Mouse (Mus musculus) erythroblast, adult 5-6 weeks (primary cell): ENCODE results near the gene Tnfrsf19. TPM values are rescaled to one million over a fixed set of nuclear protein-coding genes. Genes with fewer than 3 reads are reported as not detected.

ENCODE experiments used
- ATAC-seq: replicated peaks from 2 replicates; pipeline ENCODE4 v1.8.0; 2016; ENCODE audit warnings: moderate number of reproducible peaks, mild to moderate bottlenecking, moderate TSS enrichment, inconsistent platforms; ENCODE audit not compliant: poor library complexity, low FRiP score, severe bottlenecking
- total RNA-seq, 2 experiments: library from RNA; stranded (forward) in 1 of 2; stranded (reverse) in 1 of 2; fragments of 150-400 nt in 1 of 2; fragments of 200-764, 138-1000 nt in 1 of 2; gene quantifications; 2 replicates each; pipeline versions ENCODE4 v1.2.3 to v1.2.4; 2015 to 2017; ENCODE audit warnings: low replicate concordance in 2 of 2

Tnfrsf19 gene
- total RNA-seq (2015; ENCODE audit: low replicate concordance) = 0.19 TPM in 1 of 2 replicates, not detected in the other
- total RNA-seq (2017; ENCODE audit: low replicate concordance) = 0.14 and 0.17 TPM in 2 replicates

- no peak for ATAC-seq
Observed at GRCm38 (mm10) chr14:61046091-61046681, at the start of gene Tnfrsf19. Tnfrsf19 (minus strand) TSS chr14:61046490.

DNA sequence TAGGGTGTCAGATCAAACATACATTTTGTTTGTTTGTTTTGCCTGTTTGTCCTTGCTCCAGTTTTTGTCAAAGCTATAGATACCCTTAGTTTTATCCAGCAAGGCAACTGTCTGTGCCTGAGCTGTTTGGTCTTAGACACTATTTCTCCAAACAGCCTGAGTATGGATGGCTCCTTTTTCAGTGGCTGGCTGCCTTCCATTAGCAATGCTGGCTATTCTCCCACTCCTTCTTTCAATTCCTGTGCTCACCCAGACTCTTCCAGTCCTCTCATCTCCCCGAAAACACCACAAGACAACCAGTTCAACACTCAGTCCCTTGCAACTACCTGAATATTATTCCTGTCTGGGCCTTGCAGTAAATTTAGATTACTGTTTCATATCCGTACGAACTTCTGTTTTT, 45.8 kb upstream of the Tnfrsf19 start:
- no peak for ATAC-seq

GRCm38 (mm10) chr14:61090955-61091354, 44.7 kb upstream of the Tnfrsf19 start:
- ATAC-seq = no peak

DNA sequence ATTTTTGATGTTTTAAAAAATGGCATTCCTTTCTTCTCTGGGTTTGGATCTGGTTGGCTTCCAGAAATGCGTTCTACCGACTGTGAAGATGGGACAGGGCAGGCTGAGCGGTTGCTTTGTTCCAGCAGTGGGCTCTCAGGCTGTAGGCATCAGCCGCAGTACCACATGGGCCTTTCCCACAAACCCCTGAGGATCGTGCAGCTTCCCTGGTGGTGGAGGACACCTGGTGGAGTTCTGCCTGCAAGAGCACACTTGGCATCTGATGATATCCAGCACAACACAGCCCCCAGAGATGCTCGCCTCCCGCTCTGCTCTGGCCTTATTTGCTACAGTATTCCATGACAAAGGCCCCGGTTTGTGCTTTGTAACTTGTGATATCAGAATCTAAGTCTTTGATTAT, 41.9 kb upstream of the Tnfrsf19 start:
- no peak for ATAC-seq

DNA sequence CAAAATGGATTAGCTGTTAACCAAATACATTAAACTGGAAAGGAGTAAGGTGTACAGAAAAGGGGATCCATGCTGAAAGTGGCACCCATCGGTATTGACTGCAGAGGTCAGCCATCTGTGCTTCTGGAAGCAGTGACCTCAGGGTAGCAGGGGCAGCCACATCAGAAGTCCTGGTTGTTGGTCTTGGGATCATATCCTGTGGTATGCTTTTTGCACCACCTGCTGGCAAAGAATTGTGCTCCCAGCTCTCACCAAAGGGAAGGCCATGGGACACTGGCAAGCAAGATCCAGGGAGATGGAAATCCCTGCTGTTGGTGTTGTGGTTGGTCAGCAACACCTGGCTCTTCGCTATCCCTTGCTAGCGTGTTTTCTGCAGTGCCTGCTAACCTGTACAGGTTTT, 39.0 kb upstream of the Tnfrsf19 start:
- ATAC-seq = no peak

GRCm38 (mm10) chr14:61069555-61069954, 23.3 kb upstream of the Tnfrsf19 start:
- ATAC-seq = no peak

- ATAC-seq = no peak
Observed at GRCm38 (mm10) chr14:61061729-61062128, 15.4 kb upstream of the Tnfrsf19 start.

DNA sequence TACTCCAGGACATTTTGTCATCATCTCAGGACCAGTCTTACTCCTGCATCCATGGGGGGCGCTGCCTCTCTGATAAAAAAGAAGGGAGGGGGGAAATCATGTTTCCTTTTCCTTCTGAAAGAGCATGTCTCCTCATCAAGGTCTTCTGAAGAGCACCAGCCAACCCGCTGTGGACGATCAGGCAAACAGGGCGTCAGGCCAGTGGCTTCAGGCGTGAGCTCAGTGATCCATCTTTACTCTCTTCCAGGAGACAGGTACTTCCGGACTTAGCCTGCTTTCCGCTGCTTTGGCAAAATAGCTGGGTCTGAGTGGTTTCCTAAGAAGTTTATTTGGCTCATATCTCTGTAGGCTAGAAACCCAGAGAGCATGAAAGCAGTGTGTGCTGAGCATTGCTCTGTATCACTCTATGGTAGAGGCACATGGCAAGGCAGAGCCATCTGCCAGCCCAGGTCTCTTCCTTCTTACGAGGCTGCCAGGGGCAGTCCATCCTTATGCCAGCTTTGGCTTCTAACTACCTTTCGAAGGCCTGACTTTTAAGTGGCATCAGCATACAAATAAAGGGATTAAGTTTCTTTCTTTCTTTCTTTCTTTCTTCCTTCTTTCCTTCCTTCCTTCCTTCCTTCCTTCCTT, 13.1 kb upstream of the Tnfrsf19 start:
- ATAC-seq = no peak

GRCm38 (mm10) chr14:61056962-61057361, 10.7 kb upstream of the Tnfrsf19 start:
- ATAC-seq = no peak

DNA sequence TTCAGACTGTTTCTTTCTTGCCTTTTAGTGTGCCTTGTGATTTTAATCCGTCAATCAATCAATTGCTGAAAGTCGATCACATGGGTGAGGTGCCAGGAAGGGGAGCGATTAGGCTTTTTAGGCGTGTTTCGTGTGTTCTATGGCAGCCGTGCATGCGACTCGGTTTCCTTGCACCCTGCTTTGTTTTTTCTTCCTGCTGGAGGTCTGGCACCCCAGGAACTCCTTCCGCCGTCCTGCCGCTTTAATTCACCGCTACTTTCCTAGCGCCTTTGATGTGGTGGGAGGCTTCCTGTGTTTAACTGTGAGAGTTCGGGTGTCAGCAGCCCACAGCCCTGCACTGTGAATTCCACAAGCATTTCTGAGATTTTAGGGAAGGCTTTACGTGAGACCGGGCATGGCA, 10.2 kb upstream of the Tnfrsf19 start:
- no peak for ATAC-seq

GRCm38 (mm10) chr14:61055864-61056263, 9.6 kb upstream of the Tnfrsf19 start:
- ATAC-seq = no peak

- no peak for ATAC-seq
Observed at GRCm38 (mm10) chr14:61052163-61052562, 5.9 kb upstream of the Tnfrsf19 start.

GRCm38 (mm10) chr14:61045446-61046090, 722 bp downstream of the Tnfrsf19 start:
- no peak for ATAC-seq

GRCm38 (mm10) chr14:61044316-61044715, 2.0 kb downstream of the Tnfrsf19 start:
- ATAC-seq = no peak

DNA sequence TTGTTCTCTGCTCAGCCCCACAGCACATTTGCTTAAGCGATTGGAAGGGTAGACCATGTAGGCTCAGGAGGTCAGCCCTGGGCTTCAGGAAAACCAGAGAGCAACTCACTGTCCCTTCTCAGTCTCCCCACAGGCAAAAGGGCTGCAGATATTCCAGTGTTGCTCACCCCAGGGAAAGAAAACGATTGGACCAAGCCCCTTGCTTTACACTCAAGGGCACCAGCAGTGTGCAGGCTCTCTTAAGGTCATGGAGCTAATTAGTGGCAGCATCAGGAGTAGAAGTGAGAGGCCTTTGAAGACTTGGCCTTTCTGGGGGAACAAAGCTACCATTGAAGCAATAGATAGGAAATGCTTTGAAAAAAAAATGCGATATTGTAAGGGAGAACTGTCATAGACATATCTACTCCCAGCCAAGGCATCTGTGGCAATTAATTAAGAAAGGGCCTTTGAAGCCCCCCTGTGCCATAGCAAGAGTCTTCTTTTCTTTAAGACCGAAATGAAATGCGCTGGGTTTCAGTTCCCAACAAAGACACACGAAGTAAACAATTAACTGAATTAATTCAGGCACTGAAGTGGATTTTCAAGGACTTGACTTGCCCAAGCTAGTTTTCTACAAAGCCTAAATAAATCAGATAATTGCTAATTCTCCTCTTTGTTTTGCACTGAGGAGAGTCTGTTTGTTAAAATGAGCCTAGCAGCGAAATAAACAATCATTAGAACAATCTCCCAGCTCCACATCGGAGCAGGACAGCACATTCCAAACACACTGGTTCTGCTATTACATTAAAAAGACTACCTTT, 2.6 kb downstream of the Tnfrsf19 start:
- ATAC-seq = no peak

- no peak for ATAC-seq
Observed at GRCm38 (mm10) chr14:61042291-61042690, 4.0 kb downstream of the Tnfrsf19 start.

DNA sequence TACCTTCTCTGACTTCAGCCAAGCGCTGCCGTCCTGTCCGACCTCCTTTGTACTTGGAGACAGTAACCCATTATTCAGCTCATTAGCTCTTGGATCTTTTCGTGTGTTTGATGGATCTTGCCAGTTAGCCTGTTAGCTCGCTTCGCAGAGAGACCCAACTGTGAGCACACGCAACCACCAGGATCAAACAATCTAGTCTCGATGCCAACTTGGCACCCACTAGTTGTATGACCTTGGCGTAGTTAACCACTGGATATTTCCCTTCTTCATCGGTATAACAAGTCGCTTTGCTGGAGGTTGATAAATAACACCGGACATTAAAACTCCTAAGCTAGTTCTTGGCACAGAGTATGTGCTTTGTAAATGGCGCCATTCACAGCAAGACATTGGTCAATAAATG, 6.1 kb downstream of the Tnfrsf19 start:
- no peak for ATAC-seq

DNA sequence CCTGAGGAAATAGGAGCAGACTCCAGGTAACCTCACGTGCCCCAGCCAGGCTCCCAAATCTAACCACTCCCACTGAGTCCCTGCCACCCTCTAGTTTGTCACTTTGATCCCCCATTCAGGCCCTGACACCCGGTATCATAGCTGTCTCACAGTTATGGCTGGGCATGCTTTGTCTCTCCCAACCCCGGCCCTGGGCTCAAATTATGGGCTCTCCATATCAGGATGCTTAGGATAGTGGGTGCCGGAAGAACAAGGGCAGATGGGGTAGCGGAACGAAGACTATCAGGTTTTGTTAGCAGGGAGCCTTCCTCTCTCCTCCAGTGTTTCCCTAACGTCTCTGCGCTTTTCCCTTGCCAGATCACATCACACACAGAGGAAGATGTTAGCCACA, 8.2 kb downstream of the Tnfrsf19 start:
- no peak for ATAC-seq

GRCm38 (mm10) chr14:61037321-61038081, 8.8 kb downstream of the Tnfrsf19 start:
- ATAC-seq = no peak

DNA sequence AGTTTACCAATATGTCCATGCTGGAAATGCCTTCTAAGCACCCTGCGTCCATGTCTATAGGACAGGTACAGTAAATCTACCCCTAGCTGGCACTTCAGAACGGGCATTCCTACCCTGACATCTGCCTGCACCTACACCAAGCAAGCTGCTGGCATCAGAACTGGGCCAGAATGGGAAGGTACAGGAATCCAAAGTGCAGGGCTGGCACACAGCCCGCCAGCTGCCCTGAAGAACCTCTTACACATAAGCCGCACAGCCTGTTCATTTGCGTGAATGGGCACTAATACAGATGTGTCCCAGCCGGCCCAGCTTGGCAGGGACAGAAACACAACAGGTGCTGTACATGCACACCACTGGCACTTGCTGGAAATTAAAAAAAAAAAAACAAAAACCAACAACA, 15.9 kb downstream of the Tnfrsf19 start:
- ATAC-seq = no peak
